Mouse (Mus musculus) A20 (cell line): ENCODE results near the gene Rasgrf1.
A peak's percentile ranks its signal among the peaks of the same experiment; 100 is the strongest.

Experiments used
- DNase-seq: peaks from one replicate; pipeline ENCODE4 v3.0.0-alpha.2; 2011; ENCODE audit warnings: low read depth, low spot score

The Rasgrf1 gene

GRCm38 (mm10) chr9:89906645-89907044 is 3.1 kb upstream of the Rasgrf1 start:
- DNase-seq = no peak

- DNase-seq = no peak
These were observed 1.8 kb upstream of the Rasgrf1 start for GRCm38 (mm10) chr9:89907941-89908340.

- no peak for DNase-seq
These were observed 1.1 kb upstream of the Rasgrf1 start for GRCm38 (mm10) chr9:89908601-89909000.

- no peak for DNase-seq
These were observed 298 bp downstream of the Rasgrf1 start for GRCm38 (mm10) chr9:89910011-89910400.

- no peak for DNase-seq
These were observed 1.2 kb downstream of the Rasgrf1 start for GRCm38 (mm10) chr9:89910741-89911444.

- DNase-seq = peak; percentile 22
These were observed 2.3 kb downstream of the Rasgrf1 start for GRCm38 (mm10) chr9:89911891-89912549.

GRCm38 (mm10) chr9:89913135-89913534 is 3.4 kb downstream of the Rasgrf1 start:
- DNase-seq = no peak

GRCm38 (mm10) chr9:89916471-89916870 is 6.8 kb downstream of the Rasgrf1 start:
- no peak for DNase-seq

- peak; percentile 7 for DNase-seq
These were observed 7.7 kb downstream of the Rasgrf1 start for GRCm38 (mm10) chr9:89917431-89917830.

GRCm38 (mm10) chr9:89918832-89919231 is 9.1 kb downstream of the Rasgrf1 start:
- DNase-seq = no peak

- DNase-seq = no peak
These were observed 11.4 kb downstream of the Rasgrf1 start for GRCm38 (mm10) chr9:89921121-89921520.

- no peak for DNase-seq
These were observed 13.0 kb downstream of the Rasgrf1 start for GRCm38 (mm10) chr9:89922666-89923065.

- DNase-seq = no peak
These were observed 15.1 kb downstream of the Rasgrf1 start for GRCm38 (mm10) chr9:89924836-89925235.

GRCm38 (mm10) chr9:89928497-89928896 is 18.8 kb downstream of the Rasgrf1 start:
- no peak for DNase-seq

- peak; percentile 14 for DNase-seq
These were observed 30.7 kb downstream of the Rasgrf1 start for GRCm38 (mm10) chr9:89940428-89940827.

- no peak for DNase-seq
These were observed 37.1 kb downstream of the Rasgrf1 start for GRCm38 (mm10) chr9:89946830-89947229.

GRCm38 (mm10) chr9:89948602-89949001 is 38.9 kb downstream of the Rasgrf1 start:
- DNase-seq = no peak

- no peak for DNase-seq
These were observed 44.0 kb downstream of the Rasgrf1 start for GRCm38 (mm10) chr9:89953596-89954215.

- no peak for DNase-seq
These were observed 45.3 kb downstream of the Rasgrf1 start for GRCm38 (mm10) chr9:89954860-89955479.

GRCm38 (mm10) chr9:89958959-89959358 is 49.3 kb downstream of the Rasgrf1 start:
- DNase-seq = no peak

- no peak for DNase-seq
These were observed 54.4 kb downstream of the Rasgrf1 start for GRCm38 (mm10) chr9:89964091-89964490.

GRCm38 (mm10) chr9:89967716-89968115 is 58.0 kb downstream of the Rasgrf1 start:
- no peak for DNase-seq
